Mouse (Mus musculus) G1E (cell line): ENCODE results near the gene Nyap1. TPM values are rescaled to one million over a fixed set of nuclear protein-coding genes. Genes with fewer than 3 reads are reported as not detected.
A peak's percentile ranks its signal among the peaks of the same experiment; 100 is the strongest.

Source experiments
- ATAC-seq: 2 replicates; pipeline ENCODE4 v1.8.0; 2016; ENCODE audit warnings: mild to moderate bottlenecking; ENCODE audit not compliant: insufficient number of reproducible peaks, poor library complexity, low FRiP score, severe bottlenecking; ENCODE audit errors: extremely low read depth
- DNase-seq: peaks from one replicate; pipeline ENCODE4 v3.0.0; 2012; ENCODE audit warnings: low spot score
- H3K27me3 ChIP-seq: 2 replicates; pipeline ENCODE4 v1.6.1; 2012; ENCODE audit warnings: mild to moderate bottlenecking, low read length, inconsistent platforms; ENCODE audit not compliant: insufficient read depth
- H3K36me3 ChIP-seq: replicated peaks from 2 replicates; pipeline ENCODE3; 2012; ENCODE audit warnings: mild to moderate bottlenecking, inconsistent platforms
- H3K4me1 ChIP-seq: 2 replicates; pipeline ENCODE4 v1.6.1; 2012; ENCODE audit warnings: low read depth, low read length, inconsistent platforms, mixed read lengths; ENCODE audit not compliant: insufficient read depth
- H3K4me3 ChIP-seq: 2 replicates; pipeline ENCODE4 v1.5.1; 2012; ENCODE audit warnings: low read depth, mild to moderate bottlenecking, inconsistent platforms, low read length, moderate library complexity, mixed read lengths
- H3K9me3 ChIP-seq: replicated peaks from 2 replicates; pipeline ENCODE4 v1.6.1; 2012; ENCODE audit warnings: inconsistent platforms
- CTCF ChIP-seq: IDR thresholded peaks from 2 replicates; pipeline ENCODE4 v1.5.1; 2012; ENCODE audit warnings: low read depth, low read length, inconsistent platforms, mixed read lengths
- GATA1 ChIP-seq: IDR thresholded peaks from 2 replicates; pipeline ENCODE4 v1.6.1; 2012; ENCODE audit warnings: borderline replicate concordance, low read length, inconsistent platforms, mixed read lengths
- GATA2 ChIP-seq: IDR thresholded peaks from 2 replicates; pipeline ENCODE4 v1.6.1; 2012; ENCODE audit warnings: low read depth, low read length, inconsistent platforms, borderline replicate concordance
- POLR2AphosphoS5 ChIP-seq: IDR thresholded peaks from 2 replicates; pipeline ENCODE4 v1.6.1; 2012; ENCODE audit warnings: low read depth, low read length, inconsistent platforms; ENCODE audit not compliant: insufficient replicate concordance
- TAL1 ChIP-seq: conservative IDR thresholded peaks from 2 replicates; pipeline ENCODE4 v1.6.1; 2012; ENCODE audit warnings: low read depth, low read length, inconsistent platforms, mixed read lengths
- polyA plus RNA-seq: library from polyadenylated mRNA; stranded (reverse); fragments of >175 nt; gene quantifications from 2 replicates; pipeline ENCODE4 v1.2.3, GENCODE M21; 2012
- total RNA-seq, 2 experiments: library from RNA; stranded (forward) in 1 of 2; stranded (reverse) in 1 of 2; fragments of 200-1000 nt in 1 of 2; fragments of >200 nt in 1 of 2; fragmentation: Nextera tagmentation in 1 of 2; gene quantifications; 2 replicates each; pipeline ENCODE4 v1.2.3; 2014 to 2017

Gene Nyap1
- total and polyA plus RNA-seq, 3 experiments, result 0.38 to 2.8 (median 0.90) TPM

- ATAC-seq (no peak), DNase-seq (no peak)
- H3K4me1 ChIP-seq, result peaks cover 25% of the 10 kb centered on the region
- TF ChIP-seq TAL1 (no peak), CTCF (no peak), GATA1 (no peak)
- no peaks in the 10 kb centered on the region for H3K9me3 ChIP-seq
- H3K36me3 ChIP-seq, result no peaks in the 10 kb centered on the region
- H3K4me3 ChIP-seq, result no peak overlapping the region
- peaks cover 27% of the 10 kb centered on the region for H3K27me3 ChIP-seq
Observed at GRCm38 (mm10) chr5:137719088-137719487, 22.3 kb downstream of the Nyap1 start.

GRCm38 (mm10) chr5:137718020-137718790 is 23.2 kb downstream of the Nyap1 start:
- no peak for ATAC-seq
- no peak overlapping the region for H3K4me3 ChIP-seq
- peaks cover 22% of the 10 kb centered on the region for H3K4me1 ChIP-seq
- H3K27me3 ChIP-seq, result peaks cover 31% of the 10 kb centered on the region
- H3K36me3 ChIP-seq, result no peaks in the 10 kb centered on the region
- DNase-seq, result no peak
- TF ChIP-seq GATA1 (no peak), TAL1 (no peak), GATA2 (no peak), CTCF (no peak), POLR2AphosphoS5 (no peak)
- H3K9me3 ChIP-seq, result no peaks in the 10 kb centered on the region

GRCm38 (mm10) chr5:137715685-137716084 is 25.7 kb downstream of the Nyap1 start:
- Histone ChIP-seq H3K27me3 (peaks cover 27% of the 10 kb centered on the region), H3K4me3 (no peak overlapping the region), H3K4me1 (peaks cover 20% of the 10 kb centered on the region), H3K36me3 (no peaks in the 10 kb centered on the region), H3K9me3 (no peaks in the 10 kb centered on the region)
- TF ChIP-seq POLR2AphosphoS5, result no peak
- TF ChIP-seq TAL1, result no peak
- no peak for TF ChIP-seq CTCF
- no peak for TF ChIP-seq GATA1
- TF ChIP-seq GATA2, result no peak
- DNase-seq, result no peak
- ATAC-seq, result no peak

GRCm38 (mm10) chr5:137713454-137713853 is 28.0 kb downstream of the Nyap1 start:
- Histone ChIP-seq H3K9me3 (no peaks in the 10 kb centered on the region), H3K4me3 (no peak overlapping the region), H3K27me3 (peaks cover 22% of the 10 kb centered on the region), H3K4me1 (peaks cover 4% of the 10 kb centered on the region), H3K36me3 (no peaks in the 10 kb centered on the region)
- no peak for ATAC-seq
- TF ChIP-seq GATA2 (no peak), TAL1 (no peak), GATA1 (no peak), POLR2AphosphoS5 (no peak), CTCF (no peak)
- no peak for DNase-seq

GRCm38 (mm10) chr5:137706913-137707633 is 34.3 kb downstream of the Nyap1 start:
- H3K36me3 ChIP-seq, result no peaks in the 10 kb centered on the region
- ATAC-seq (no peak), DNase-seq (peak; percentile 47)
- TF ChIP-seq GATA2 (no peak), GATA1 (no peak), TAL1 (no peak), CTCF (no peak), POLR2AphosphoS5 (no peak)
- H3K27me3 ChIP-seq, result peaks cover 7% of the 10 kb centered on the region; the same call in 1 of the 2 replicates
- no peak overlapping the region for H3K4me3 ChIP-seq
- H3K4me1 ChIP-seq, result peaks cover 18% of the 10 kb centered on the region
- H3K9me3 ChIP-seq, result no peaks in the 10 kb centered on the region

- H3K4me1 ChIP-seq, result peaks cover 21% of the 10 kb centered on the region
Observed at GRCm38 (mm10) chr5:137705242-137705641, 36.2 kb downstream of the Nyap1 start.

More at GRCm38 (mm10) chr5:137705242-137705641, 36.2 kb downstream of the Nyap1 start:
- Histone ChIP-seq H3K4me3 (no peak overlapping the region), H3K27me3 (peaks cover 7% of the 10 kb centered on the region; the same call in 1 of the 2 replicates), H3K9me3 (no peaks in the 10 kb centered on the region), H3K36me3 (no peaks in the 10 kb centered on the region)
- TF ChIP-seq GATA1, result no peak
- TF ChIP-seq POLR2AphosphoS5, result no peak
- TF ChIP-seq GATA2, result no peak
- DNase-seq, result no peak
- ATAC-seq, result no peak
